Mouse (Mus musculus): ENCODE results near the gene Zfp106.

GRCm38 (mm10) chr2:120563235-120563990, at the start of gene Zfp106:
- TF ChIP-seq CTCF (IDR thresholded peaks at IDR 0.05; ENCODE audit: low read depth) (no peak; the same call in 1 of the 2 replicates), EP300 (optimal IDR thresholded peaks at IDR 0.05) (no peak)

All from stomach, postnatal 0 days (tissue).